Mouse (Mus musculus) brain, embryonic 18.5 days (tissue): ENCODE measurements around the gene Cdkn2d.
A peak's percentile ranks its signal among the peaks of the same experiment; 100 is the strongest.
"Not testable (repeated sequence)": the region's sequence is repeated elsewhere in the genome, so short reads cannot be mapped to it uniquely, and the experiment has no call there.

Experiments
- DNase-seq: peaks from one replicate; pipeline ENCODE4 v3.0.0-alpha.2; 2012; ENCODE audit warnings: low read depth, low spot score

The Cdkn2d gene

GRCm38 (mm10) chr9:21275727-21276126, 15.5 kb downstream of the Cdkn2d start:
- DNase-seq, result no peak

- no peak for DNase-seq
Observed at GRCm38 (mm10) chr9:21275013-21275710, 16.0 kb downstream of the Cdkn2d start.

GRCm38 (mm10) chr9:21274336-21274735, 16.9 kb downstream of the Cdkn2d start:
- DNase-seq, result no peak

- DNase-seq, result no peak
Observed at GRCm38 (mm10) chr9:21273520-21274228, 17.5 kb downstream of the Cdkn2d start.

GRCm38 (mm10) chr9:21273094-21273493, 18.1 kb downstream of the Cdkn2d start:
- no peak for DNase-seq

GRCm38 (mm10) chr9:21272391-21272790, 18.8 kb downstream of the Cdkn2d start:
- DNase-seq, result no peak

- DNase-seq, result not testable (repeated sequence)
Observed at GRCm38 (mm10) chr9:21269590-21269989, 21.6 kb downstream of the Cdkn2d start.

- no peak for DNase-seq
Observed at GRCm38 (mm10) chr9:21268305-21268704, 22.9 kb downstream of the Cdkn2d start.

- no peak for DNase-seq
Observed at GRCm38 (mm10) chr9:21266889-21267288, 24.3 kb downstream of the Cdkn2d start.

- no peak for DNase-seq
Observed at GRCm38 (mm10) chr9:21265611-21266010, 25.6 kb downstream of the Cdkn2d start.

GRCm38 (mm10) chr9:21265000-21265561, 26.1 kb downstream of the Cdkn2d start, which contains the start of gene Atg4d:
TSS of gene Atg4d (plus strand) at chr9:21265293.
- DNase-seq, result peak; percentile 93

- DNase-seq, result no peak
Observed at GRCm38 (mm10) chr9:21264272-21264999, 26.8 kb downstream of the Cdkn2d start.

GRCm38 (mm10) chr9:21261831-21262230, 29.4 kb downstream of the Cdkn2d start:
- DNase-seq, result no peak

GRCm38 (mm10) chr9:21260491-21261040, 30.6 kb downstream of the Cdkn2d start:
- no peak for DNase-seq

GRCm38 (mm10) chr9:21256349-21256748, 34.9 kb downstream of the Cdkn2d start:
- DNase-seq, result not testable (repeated sequence)

- DNase-seq, result no peak
Observed at GRCm38 (mm10) chr9:21254690-21255089, 36.5 kb downstream of the Cdkn2d start.

GRCm38 (mm10) chr9:21251116-21251735, 40.0 kb downstream of the Cdkn2d start:
- DNase-seq, result no peak

GRCm38 (mm10) chr9:21250509-21250908, 40.7 kb downstream of the Cdkn2d start:
- no peak for DNase-seq

GRCm38 (mm10) chr9:21249629-21250508, 41.3 kb downstream of the Cdkn2d start:
- DNase-seq, result no peak

GRCm38 (mm10) chr9:21248326-21248725, 42.9 kb downstream of the Cdkn2d start, which contains the start of gene S1pr5:
TSS of gene S1pr5 (minus strand) at chr9:21248443.
- no peak for DNase-seq
